Mouse (Mus musculus) adrenal gland, adult 18-20 months (tissue): ENCODE data around the gene Slu7. TPM values are rescaled to one million over a fixed set of nuclear protein-coding genes. Genes with fewer than 3 reads are reported as not detected.

ENCODE experiments used
- DNase-seq, 2 experiments: peaks; one replicate each; pipeline ENCODE4 v3.0.0; 2021 to 2022; ENCODE audit warnings: low spot score in 2 of 2
- long read RNA-seq, 2 experiments: library from polyadenylated mRNA; stranded (forward); transcript quantifications; one replicate each; pipeline ENCODE4 v2.0.0; 2021
- total RNA-seq, 2 experiments: library from RNA; stranded (reverse); gene quantifications; 1 replicate in 1 of 2; 2 replicates in 1 of 2; pipeline ENCODE4 v1.2.3; 2021

The Slu7 gene
- total RNA-seq, result 10 to 100 TPM; 38.6 to 41.8 TPM
- long read RNA-seq, experiment 1, transcript Slu7-201 (16 exons, 3,625 nt), result major isoform, 19 of 37 reads
- long read RNA-seq, experiment 1, partial matches to known transcripts, result 2 of 37 reads
- long read RNA-seq, experiment 1, other reads (novel, unspliced or antisense), result 14 of 37 reads
- long read RNA-seq, experiment 2, transcript Slu7-205 (16 exons, 1,662 nt), result minor isoform, 8 of 85 reads
- long read RNA-seq, experiment 2, transcript Slu7-201 (16 exons, 3,625 nt), result major isoform, 29 of 85 reads
- long read RNA-seq, experiment 2, partial matches to known transcripts, result 29 of 85 reads
- long read RNA-seq, experiment 2, other reads (novel, unspliced or antisense), result 18 of 85 reads

- DNase-seq, result peak; percentile 58 to 65
These were observed at the start of gene Slu7 for GRCm38 (mm10) chr11:43433254-43434023. Gene Slu7 (plus strand): TSS chr11:43433744.

GRCm38 (mm10) chr11:43385055-43385649 lies 48.4 kb upstream of the Slu7 start:
- peak; percentile 29 to 42 for DNase-seq

DNA sequence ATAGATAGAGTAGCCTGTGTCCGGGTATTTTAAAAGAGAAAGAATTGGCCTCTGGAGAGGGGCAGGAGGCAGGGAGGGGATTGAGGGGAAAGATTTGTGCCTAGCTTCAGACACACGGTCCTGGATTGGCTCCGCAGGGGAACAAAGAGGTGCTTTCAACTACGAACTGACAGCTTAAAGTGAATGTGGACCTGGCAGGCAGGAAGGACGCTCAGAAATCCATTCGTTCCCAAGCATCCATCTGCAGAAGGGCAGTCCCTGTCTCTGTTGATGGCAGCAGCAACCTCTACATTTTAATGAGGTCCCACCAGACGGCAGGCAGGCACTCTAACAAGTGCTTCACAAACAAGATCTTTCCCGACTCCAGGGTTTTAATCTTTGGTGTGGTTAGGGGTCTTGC lies 47.8 kb upstream of the Slu7 start:
- DNase-seq, result no peak

DNA sequence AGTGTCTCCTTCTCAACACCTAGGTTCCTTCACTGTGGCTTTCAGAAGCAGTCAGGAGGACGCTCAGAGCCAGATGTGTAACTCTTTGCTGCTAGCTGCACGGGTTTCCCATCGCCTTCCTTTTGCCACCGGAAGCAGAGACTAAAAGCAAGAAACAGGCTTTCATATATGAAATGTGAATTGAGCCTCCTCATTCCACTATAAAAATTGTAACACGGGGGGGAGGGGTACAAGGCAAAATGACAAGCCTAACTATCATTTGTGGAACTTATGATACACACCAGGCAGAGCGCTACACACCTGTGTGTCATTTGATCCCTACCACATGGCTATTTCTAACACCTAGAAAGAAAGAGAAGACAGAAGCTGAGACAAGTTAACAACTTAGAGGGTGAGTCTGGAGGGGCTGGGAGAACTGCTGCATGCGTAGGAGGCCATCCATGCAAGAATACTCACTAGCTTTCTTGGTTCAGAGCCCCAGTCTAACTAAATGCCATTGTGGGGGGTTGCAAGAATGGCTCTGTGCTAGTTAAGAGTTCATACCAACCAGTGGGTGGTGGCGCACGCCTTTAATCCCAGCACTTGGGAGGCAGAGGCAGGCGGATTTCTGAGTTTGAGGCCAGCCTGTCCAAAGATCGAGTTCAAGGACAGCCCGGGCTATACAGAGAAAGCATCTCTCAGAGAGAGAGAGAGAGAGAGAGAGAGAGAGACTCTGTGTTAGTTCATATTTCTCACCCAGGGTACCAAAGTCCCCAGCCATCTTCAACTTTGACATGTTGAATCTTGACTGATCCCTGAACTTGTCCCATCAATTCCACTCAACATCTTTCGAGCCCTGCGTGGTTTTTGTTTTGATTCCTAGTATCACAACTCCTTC lies 46.3 kb upstream of the Slu7 start:
- DNase-seq, result no peak

GRCm38 (mm10) chr11:43388122-43389097 lies 45.1 kb upstream of the Slu7 start:
- no peak for DNase-seq

DNA sequence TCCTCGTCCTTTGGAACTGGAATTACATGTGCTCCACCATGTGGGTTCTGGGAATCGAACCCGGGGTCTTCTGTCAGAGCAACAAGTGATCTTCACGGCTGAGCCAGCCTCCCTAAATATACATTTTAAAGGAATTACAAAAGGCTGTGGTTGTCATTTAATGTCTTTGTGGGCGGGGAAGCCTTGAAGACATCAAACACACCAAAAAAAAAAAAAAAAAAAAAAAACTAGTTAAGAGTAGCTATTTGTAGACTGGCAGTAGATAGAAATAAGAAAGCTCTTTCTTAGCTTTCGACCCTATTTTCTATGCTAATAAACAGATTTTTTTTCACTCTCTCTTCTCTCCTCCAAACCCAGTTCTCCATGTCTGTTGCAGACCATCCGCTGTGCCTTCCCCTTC lies 44.4 kb upstream of the Slu7 start:
- DNase-seq, result no peak

DNA sequence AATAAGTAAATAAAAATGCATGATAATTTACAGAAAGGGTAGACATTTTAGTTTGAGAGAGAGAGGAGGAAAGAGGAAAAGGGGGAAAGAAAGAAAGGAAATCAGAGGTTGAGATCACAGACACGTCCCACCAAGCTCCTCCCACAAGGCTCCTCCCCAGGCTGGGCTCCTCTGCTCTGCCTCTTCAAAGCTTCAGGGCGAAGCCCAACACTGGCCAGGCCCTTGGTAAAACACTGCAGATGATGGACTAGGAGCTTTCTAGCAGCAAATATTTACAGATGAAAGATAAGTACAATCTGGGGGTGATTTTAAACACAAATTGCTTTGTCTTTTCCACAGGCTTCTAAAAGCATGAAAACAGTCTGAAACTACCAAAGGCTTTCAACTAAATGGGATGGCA lies 40.8 kb upstream of the Slu7 start:
- DNase-seq, result no peak

- no peak for DNase-seq
These were observed 40.2 kb upstream of the Slu7 start for GRCm38 (mm10) chr11:43393325-43393724.

GRCm38 (mm10) chr11:43395073-43395948 lies 38.2 kb upstream of the Slu7 start:
- no peak for DNase-seq

- no peak for DNase-seq
These were observed 37.3 kb upstream of the Slu7 start for GRCm38 (mm10) chr11:43396246-43396645.

DNA sequence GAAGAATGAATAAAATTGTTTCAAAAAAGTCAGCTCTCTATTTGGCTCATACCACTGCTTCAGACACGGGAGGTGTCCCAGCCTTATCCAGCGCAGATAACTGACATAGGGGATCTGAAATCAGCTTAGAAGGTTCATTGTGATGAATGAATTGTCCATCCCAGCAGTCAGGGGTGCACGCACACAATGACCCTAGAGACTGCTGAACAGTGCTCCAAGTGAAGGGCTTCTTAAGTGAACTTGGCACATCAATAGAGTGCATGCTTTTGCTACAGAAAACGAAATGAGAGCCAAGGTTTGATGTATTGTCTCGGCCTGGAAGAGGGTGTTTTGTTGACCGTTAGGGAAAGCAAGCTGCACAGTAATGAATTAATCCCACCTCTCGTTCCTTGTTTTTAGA lies 36.9 kb upstream of the Slu7 start:
- DNase-seq, result no peak

GRCm38 (mm10) chr11:43399297-43399696 lies 34.2 kb upstream of the Slu7 start:
- no peak for DNase-seq

DNA sequence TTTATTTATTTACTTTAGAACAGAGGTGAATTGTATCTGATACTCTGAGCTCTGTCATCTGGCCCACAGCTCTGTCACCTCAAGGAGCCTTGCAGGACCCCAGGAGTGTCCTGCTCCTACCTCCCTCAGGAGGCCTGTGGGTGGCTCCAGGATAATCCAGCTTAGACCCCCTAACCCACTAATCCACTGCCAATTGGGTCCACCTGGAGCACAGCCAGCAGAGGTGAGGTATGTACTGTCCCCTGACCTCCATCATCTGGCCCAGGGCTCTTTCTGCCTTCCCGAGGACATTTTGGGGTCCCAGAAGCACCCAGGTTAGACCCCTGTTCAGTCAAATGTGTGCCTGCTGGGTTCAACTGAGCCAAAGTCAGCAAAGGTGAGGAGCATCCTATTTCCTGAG lies 33.4 kb upstream of the Slu7 start:
- no peak for DNase-seq

DNA sequence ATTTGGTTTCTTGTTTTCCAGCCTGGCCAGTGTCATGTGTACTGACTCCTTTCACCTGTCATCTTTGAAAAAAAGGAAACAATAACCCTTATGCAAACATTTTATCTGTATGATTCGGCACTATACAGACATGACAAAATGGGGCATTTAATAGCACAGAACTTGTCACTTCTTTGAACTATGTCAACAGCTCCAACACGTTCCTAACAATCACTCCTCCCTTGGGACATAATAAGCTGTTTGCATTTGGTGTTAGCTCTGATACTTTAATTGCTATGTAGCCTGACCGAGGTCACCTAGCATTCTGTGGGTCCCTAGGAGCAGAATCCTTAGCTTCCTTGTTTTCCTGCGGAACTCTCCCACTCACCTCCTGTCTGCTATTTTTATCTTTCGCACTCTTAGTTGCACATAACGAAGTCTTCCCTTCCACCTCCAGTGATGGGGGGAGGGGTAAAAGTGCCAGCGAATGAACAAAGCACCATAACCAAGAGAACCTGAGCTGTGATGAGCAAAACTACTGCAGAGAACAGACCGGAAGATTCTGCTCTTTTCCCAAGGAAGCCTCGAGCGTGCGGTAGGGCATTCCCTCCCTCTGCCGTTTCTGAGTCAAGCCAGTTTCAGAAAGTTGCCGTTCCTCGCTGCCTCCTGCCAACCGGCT lies 29.3 kb upstream of the Slu7 start:
- DNase-seq, result no peak

GRCm38 (mm10) chr11:43408888-43409287 lies 24.7 kb upstream of the Slu7 start:
- no peak for DNase-seq

- no peak for DNase-seq
These were observed 23.3 kb upstream of the Slu7 start for GRCm38 (mm10) chr11:43410291-43410690.

DNA sequence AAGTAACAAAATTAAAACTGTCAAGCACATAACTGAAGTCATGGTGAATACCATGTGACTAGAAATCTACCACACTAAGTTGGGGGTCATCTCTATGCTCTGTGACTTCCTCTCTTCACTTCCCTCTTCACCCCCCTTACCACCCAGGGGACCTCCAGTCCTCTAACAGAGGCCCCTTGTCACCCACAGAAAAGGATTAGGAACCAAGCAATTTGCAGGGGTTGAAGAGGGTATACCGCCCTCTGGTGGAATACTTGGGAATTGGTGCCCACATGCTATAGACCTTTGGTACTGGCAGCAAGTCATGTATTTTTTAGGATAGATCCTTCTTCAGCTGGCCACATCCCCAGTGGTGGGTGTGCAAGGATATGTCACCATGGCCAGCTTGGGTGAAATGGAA lies 22.1 kb upstream of the Slu7 start:
- peak; percentile 70 to 72 for DNase-seq

GRCm38 (mm10) chr11:43412771-43413451 lies 20.6 kb upstream of the Slu7 start:
- peak; percentile 69 to 75 for DNase-seq
